Mouse (Mus musculus): Measurements from ENCODE around the gene Olfr97.

DNA sequence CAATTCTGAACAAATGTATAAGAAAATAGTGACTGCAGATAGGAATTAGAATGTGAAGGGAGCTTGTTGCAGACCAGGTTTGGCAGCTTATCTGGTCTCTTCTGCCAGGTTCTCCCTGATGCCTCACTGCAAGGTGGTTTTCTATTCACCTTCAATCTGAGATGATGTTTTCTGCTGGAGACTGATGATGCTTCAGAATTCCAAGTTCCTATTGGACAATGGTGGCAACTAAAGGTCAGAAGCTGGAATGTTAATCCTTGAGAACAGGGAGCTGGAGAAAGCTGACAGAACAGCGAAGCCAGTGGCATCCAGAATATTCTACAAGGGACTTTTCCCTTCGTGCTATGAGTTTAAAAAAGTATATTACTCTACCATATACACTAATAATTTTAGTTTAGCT is 46.4 kb downstream of the Olfr97 start:
- TF ChIP-seq GATA1 (IDR thresholded peaks at IDR 0.05; ENCODE audit: borderline replicate concordance, low read length) = no peak
- TF ChIP-seq CTCF (IDR thresholded peaks at IDR 0.05; ENCODE audit: low read depth, low read length) = no peak
- no peak for TF ChIP-seq POLR2AphosphoS5 (IDR thresholded peaks at IDR 0.05; ENCODE audit: insufficient replicate concordance, low read depth, low read length)
- TF ChIP-seq TAL1 (conservative IDR thresholded peaks at IDR 0.05; ENCODE audit: low read depth, low read length) = no peak

All from G1E (cell line).